Mouse (Mus musculus): ENCODE measurements around the gene Nav2.

DNA sequence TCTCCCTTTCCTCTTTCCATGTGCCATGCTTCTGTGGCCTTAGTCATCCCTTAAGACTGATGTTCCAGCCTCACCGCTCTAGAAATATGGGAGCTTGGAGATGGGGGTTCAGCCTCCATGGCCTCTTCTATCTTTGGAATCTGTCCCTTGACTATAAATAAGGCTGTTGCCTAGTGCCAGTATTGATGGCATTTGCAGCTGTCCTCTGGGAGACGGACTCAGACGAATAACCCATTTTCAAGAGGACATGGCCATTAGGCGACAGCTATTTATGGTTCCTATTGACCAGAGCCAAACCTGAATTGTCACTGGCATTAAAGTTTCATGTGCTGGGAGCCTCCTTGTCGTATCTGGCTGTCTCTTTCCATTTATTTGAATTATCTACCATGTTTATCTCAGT lies 425.6 kb downstream of the Nav2 start:
- TF ChIP-seq CTCF (IDR thresholded peaks at IDR 0.05) = no peak
- TF ChIP-seq EP300 (IDR thresholded peaks at IDR 0.05; ENCODE audit: insufficient read depth, low read depth, low read length) = no peak

Data from heart, adult 2 months (tissue).